Mouse (Mus musculus): ENCODE results near the gene Lipe.

DNA sequence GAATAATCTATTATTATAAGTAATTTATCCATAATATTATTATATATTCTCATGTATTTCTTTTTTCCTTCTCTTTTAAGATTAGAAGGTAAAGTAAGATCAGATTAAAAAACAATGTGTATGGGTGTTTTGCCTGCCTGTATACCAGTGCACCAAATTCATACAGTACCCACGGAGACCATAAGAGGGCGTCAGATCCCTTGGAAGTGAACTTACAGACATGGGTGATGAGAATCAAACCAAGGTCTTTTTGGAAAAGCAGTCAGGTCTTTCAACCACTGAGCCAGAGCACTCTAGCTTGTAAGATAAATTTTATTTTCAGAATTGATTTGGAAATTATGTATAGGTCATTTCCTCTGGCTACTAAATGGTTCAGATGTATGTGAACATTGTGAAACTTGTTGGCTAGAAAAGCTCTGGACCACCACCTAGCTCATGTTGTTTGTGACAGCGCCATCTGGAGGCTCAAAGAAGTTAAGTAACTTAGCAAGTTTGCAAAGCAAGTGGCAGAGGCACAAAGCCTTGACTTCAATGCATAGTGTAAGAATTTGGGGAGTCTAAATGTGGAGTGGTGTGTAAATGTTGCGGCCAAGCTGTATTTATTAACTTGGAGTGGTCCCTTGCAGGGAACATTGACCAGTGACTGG, 10.7 kb upstream of the Lipe start:
- TF ChIP-seq ZC3H11A (IDR thresholded peaks at IDR 0.05; ENCODE audit: borderline replicate concordance, low read depth, low read length) (peak; percentile 17; the same call in 1 of the 2 replicates), ZNF384 (IDR thresholded peaks at IDR 0.05; ENCODE audit: low read depth, low read length) (no peak), CHD2 (IDR thresholded peaks at IDR 0.05; ENCODE audit: low read depth, low read length) (no peak)

Data from ES-E14 (cell line).